Mouse (Mus musculus): ENCODE data around the gene Clybl.

DNA sequence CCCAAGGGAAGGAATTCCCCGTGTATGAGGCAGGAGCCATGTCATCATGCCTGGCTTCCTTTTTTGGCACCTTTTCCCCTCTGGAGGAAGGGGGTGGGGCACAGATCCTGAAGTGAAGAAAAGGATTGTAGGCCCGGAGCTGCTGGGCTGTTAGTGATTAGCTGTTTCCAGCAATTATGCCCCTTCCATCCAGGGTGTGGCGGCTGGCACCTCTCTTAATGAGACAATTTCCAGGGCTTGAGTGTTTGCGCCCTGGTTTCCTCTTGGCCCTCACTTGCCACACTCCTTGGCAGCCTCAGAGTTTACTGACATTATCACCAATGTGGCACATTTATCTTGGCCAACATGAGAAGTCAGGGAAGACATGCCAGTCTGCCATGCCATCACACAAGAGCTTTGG lies 155.5 kb downstream of the Clybl start:
- no peak for TF ChIP-seq POLR2A (IDR thresholded peaks at IDR 0.05; ENCODE audit: low read depth, low read length)
- no peak for TF ChIP-seq CTCF (conservative IDR thresholded peaks at IDR 0.05; ENCODE audit: insufficient read depth, insufficient read length, low read depth, low read length)
